ENCODE assay signal across 11 mouse cellular contexts in the genomic region with DNA sequence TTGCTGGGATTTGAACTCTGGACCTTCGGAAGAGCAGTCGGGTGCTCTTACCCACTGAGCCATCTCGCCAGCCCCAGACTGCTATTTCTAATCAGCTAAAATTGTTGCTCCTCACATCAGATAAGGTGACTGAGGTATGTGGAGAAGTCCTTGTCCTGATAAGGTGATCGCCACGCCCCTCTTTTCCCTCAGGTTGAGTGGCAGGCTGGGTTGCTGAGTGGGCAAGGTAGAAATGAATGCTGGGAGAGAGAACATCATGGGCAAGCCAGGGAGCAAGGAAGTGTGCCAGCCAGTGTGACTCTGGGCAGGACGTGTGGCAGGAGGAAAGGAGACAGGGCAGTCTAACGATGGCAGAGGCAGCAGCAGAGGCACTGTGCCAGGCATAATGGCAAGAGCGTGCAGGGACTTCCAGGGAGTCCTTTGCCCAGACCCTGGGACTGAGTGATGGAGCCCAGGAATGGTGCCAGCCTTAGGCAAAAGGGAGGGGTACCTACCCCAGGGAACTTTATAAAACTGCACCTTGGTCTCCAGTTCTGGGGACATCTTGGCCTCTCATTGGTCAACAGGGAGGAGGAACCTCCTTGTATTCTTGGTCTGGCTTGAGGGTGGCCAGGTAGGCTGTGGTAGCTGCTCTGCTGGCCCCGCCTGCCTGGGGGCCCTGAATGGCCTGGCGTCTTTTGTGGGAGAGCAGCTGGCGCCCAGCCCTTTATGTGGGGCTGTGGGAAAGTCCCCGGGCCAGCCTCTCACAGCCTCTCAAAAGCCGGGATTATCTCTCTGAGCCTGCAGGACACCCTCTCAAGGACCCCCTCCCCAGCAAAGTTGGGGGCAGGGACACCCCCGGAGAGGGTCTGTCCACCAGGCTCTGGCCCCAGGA. TPM values are rescaled to one million over a fixed set of nuclear protein-coding genes. Genes with fewer than 3 reads are reported as not detected.
DNase-seq lines count a peak whose midpoint lies in the region; ATAC-seq and TF ChIP-seq lines count a peak whose summit lies in the region.
"Had no signal": no experiment of that assay in that cellular context is flagged by ENCODE, and none has a peak within 500 bp of the region (broad histone marks: within the 10 kb centered on the region; RNA-seq: fewer than 3 reads in every experiment).

No protein-coding gene starts in this region.

- H3K36me3 ChIP-seq in heart, embryonic 11.5 days (ENCODE audit: control insufficient read depth, insufficient read depth, low read length): no peaks in the 10 kb centered on the region
- H3K36me3 ChIP-seq in forebrain, embryonic 11.5 days (ENCODE audit: control insufficient read depth, insufficient read depth, low read length): no peaks in the 10 kb centered on the region
- H3K36me3 ChIP-seq in neural tube, embryonic 12.5 days: no peaks in the 10 kb centered on the region
- no peaks in the 10 kb centered on the region for H3K36me3 ChIP-seq in kidney, adult 2 months (ENCODE audit: control insufficient read depth, insufficient read depth, low read length)

- DNase-seq in heart, adult 11 months: peak; percentile 92
- DNase-seq in forebrain, embryonic 11.5 days (ENCODE audit: low spot score): peak; percentile 84
- peak; percentile 40 to 68 for DNase-seq in layer of hippocampus, postnatal 36 days
- no peak for DNase-seq in ovary, postnatal 14 days (ENCODE audit: low spot score)
- no peak for DNase-seq in kidney, adult 2 months
- DNase-seq in kidney, adult 11 months: no peak
- DNase-seq: thymus, postnatal 14 days had no signal

- no peak overlapping the region for H3K4me3 ChIP-seq in heart, embryonic 11.5 days (ENCODE audit: low read depth, low read length)
- H3K4me3 ChIP-seq in forebrain, embryonic 11.5 days (ENCODE audit: low read depth, low read length): no peak overlapping the region
- H3K4me3 ChIP-seq in neural tube, embryonic 12.5 days: no peak overlapping the region
- no peak overlapping the region for H3K4me3 ChIP-seq in kidney, adult 2 months (ENCODE audit: insufficient read depth, low read depth, low read length)

- WGBS in heart, embryonic 11.5 days (ENCODE audit: insufficient replicate concordance): 52% methylated on average over 14 of the region's 14 CpGs
- WGBS in forebrain, embryonic 11.5 days: 33% methylated on average over 14 of the region's 14 CpGs
- WGBS in neural tube, embryonic 12.5 days: 42% methylated on average over 14 of the region's 14 CpGs
- WGBS in kidney, adult 2 months: 43% methylated on average over 14 of the region's 14 CpGs

- no peak overlapping the region for H3K27ac ChIP-seq in heart, embryonic 11.5 days (ENCODE audit: low read depth, low read length)
- peak overlapping the region; percentile 93 for H3K27ac ChIP-seq in forebrain, embryonic 11.5 days (ENCODE audit: low read depth, low read length)
- H3K27ac ChIP-seq in neural tube, embryonic 12.5 days: peak overlapping the region; percentile 77
- H3K27ac ChIP-seq in kidney, adult 2 months (ENCODE audit: insufficient read depth, low read depth, low read length): no peak overlapping the region

- H3K4me1 ChIP-seq in heart, embryonic 11.5 days (ENCODE audit: control insufficient read depth, insufficient read depth, low read length): peaks cover 5% of the 10 kb centered on the region; the same call in 1 of the 2 replicates
- H3K4me1 ChIP-seq in forebrain, embryonic 11.5 days (replicated peaks; ENCODE audit: control insufficient read depth, insufficient read depth, low read length): peaks cover 46% of the 10 kb centered on the region
- peaks cover 56% of the 10 kb centered on the region for H3K4me1 ChIP-seq in neural tube, embryonic 12.5 days
- no peaks in the 10 kb centered on the region for H3K4me1 ChIP-seq in kidney, adult 2 months (ENCODE audit: control insufficient read depth, insufficient read depth, low read length)

- TF ChIP-seq POLR2A in kidney, adult 2 months (IDR thresholded peaks at IDR 0.05; ENCODE audit: low read depth, low read length): no peak

- H3K9ac ChIP-seq in heart, embryonic 11.5 days (ENCODE audit: low read depth, low read length): no peak overlapping the region
- H3K9ac ChIP-seq in forebrain, embryonic 11.5 days (ENCODE audit: low read length): peak overlapping the region; percentile 5; the same call in 1 of the 2 replicates
- H3K9ac ChIP-seq in neural tube, embryonic 12.5 days: no peak overlapping the region

- peaks cover 50% of the 10 kb centered on the region for H3K27me3 ChIP-seq in heart, embryonic 11.5 days (ENCODE audit: control insufficient read depth, insufficient read depth, low read length)
- H3K27me3 ChIP-seq in forebrain, embryonic 11.5 days (ENCODE audit: control insufficient read depth, insufficient read depth, low read length): peaks cover 5% of the 10 kb centered on the region
- H3K27me3 ChIP-seq in neural tube, embryonic 12.5 days (replicated peaks): peaks cover 15% of the 10 kb centered on the region; the same call in 1 of the 2 replicates
- no peaks in the 10 kb centered on the region; the same call in 1 of the 2 replicates for H3K27me3 ChIP-seq in kidney, adult 2 months (replicated peaks; ENCODE audit: control insufficient read depth, insufficient read depth, low read length)

- H3K4me2 ChIP-seq in heart, embryonic 11.5 days: no peak overlapping the region
- H3K4me2 ChIP-seq in forebrain, embryonic 11.5 days (ENCODE audit: low read depth, low read length, severe bottlenecking): peak overlapping the region; percentile 40
- H3K4me2 ChIP-seq in neural tube, embryonic 12.5 days (replicated peaks): peak overlapping the region; percentile 42

- ATAC-seq in heart, embryonic 11.5 days (replicated peaks; ENCODE audit: insufficient number of reproducible peaks, low FRiP score, low TSS enrichment): no peak
- peak; percentile 55 for ATAC-seq in forebrain, embryonic 11.5 days (replicated peaks; ENCODE audit: low FRiP score)
- peak; percentile 51 for ATAC-seq in neural tube, embryonic 12.5 days (ENCODE audit: low FRiP score, low read depth)

- H3K9me3 ChIP-seq in heart, embryonic 11.5 days (replicated peaks; ENCODE audit: control insufficient read depth, low read length): no peaks in the 10 kb centered on the region
- no peaks in the 10 kb centered on the region for H3K9me3 ChIP-seq in forebrain, embryonic 11.5 days (ENCODE audit: control insufficient read depth, low read length)
- no peaks in the 10 kb centered on the region for H3K9me3 ChIP-seq in neural tube, embryonic 12.5 days

- no peak for TF ChIP-seq CTCF in kidney, adult 2 months (conservative IDR thresholded peaks at IDR 0.05; ENCODE audit: insufficient read depth, insufficient read length, low read depth, low read length)

RNA-seq across cellular contexts. Expression of a gene that starts 12.4 kb away (rescaled TPM):
- 0.56 TPM in 1 of 2 replicates, not detected in the other for polyA plus RNA-seq in heart, embryonic 11.5 days (2014; fragmentation: Nextera tagmentation; extraction: Ambion mirVana)
- polyA plus RNA-seq in forebrain, embryonic 11.5 days (2014; fragmentation: Nextera tagmentation; extraction: Ambion mirVana): 313 and 318 TPM in 2 replicates
- 10 to 100 TPM; 17.6 to 28.1 TPM for total RNA-seq in layer of hippocampus, postnatal 36 days (2021)
- 396 and 412 TPM in 2 replicates for polyA plus RNA-seq in neural tube, embryonic 12.5 days (2016; fragmentation: Nextera tagmentation; extraction: Ambion mirVana)
- not detected in 2 replicates for polyA plus RNA-seq in kidney, adult 2 months (2012; rRNA removed)
- total RNA-seq: adrenal gland, adult 18-20 months had no signal
- polyA plus RNA-seq: heart, postnatal 0 days had no signal

RNA-seq across cellular contexts. Expression of a gene that starts 15.6 kb away (rescaled TPM):
- 40.6 and 45.0 TPM in 2 replicates for polyA plus RNA-seq in heart, embryonic 11.5 days (2014; fragmentation: Nextera tagmentation; extraction: Ambion mirVana)
- 43.1 and 49.1 TPM in 2 replicates for polyA plus RNA-seq in forebrain, embryonic 11.5 days (2014; fragmentation: Nextera tagmentation; extraction: Ambion mirVana)
- 10 to 100 TPM; 40.6 to 40.8 TPM for total RNA-seq in layer of hippocampus, postnatal 36 days (2021)
- polyA plus RNA-seq in neural tube, embryonic 12.5 days (2016; fragmentation: Nextera tagmentation; extraction: Ambion mirVana): 41.2 and 46.3 TPM in 2 replicates
- polyA plus RNA-seq in kidney, adult 2 months (2012; rRNA removed): 37.5 and 41.5 TPM in 2 replicates

RNA-seq across cellular contexts. Expression of a gene that starts 19.9 kb away (rescaled TPM):
- 3.0 and 4.4 TPM in 2 replicates for polyA plus RNA-seq in heart, embryonic 11.5 days (2014; fragmentation: Nextera tagmentation; extraction: Ambion mirVana)
- polyA plus RNA-seq in forebrain, embryonic 11.5 days (2014; fragmentation: Nextera tagmentation; extraction: Ambion mirVana): 0.61 and 1.4 TPM in 2 replicates
- total RNA-seq in layer of hippocampus, postnatal 36 days (2021): 1 to 10 TPM in 1 of 2 experiments, under 1 TPM in 1; 0.60 to 1.1 TPM
- 0.34 and 1.2 TPM in 2 replicates for polyA plus RNA-seq in neural tube, embryonic 12.5 days (2016; fragmentation: Nextera tagmentation; extraction: Ambion mirVana)
- 12.1 and 19.4 TPM in 2 replicates for polyA plus RNA-seq in kidney, adult 2 months (2012; rRNA removed)

RNA-seq across cellular contexts. Expression of a gene that starts 49.4 kb away (rescaled TPM):
- polyA plus RNA-seq in heart, embryonic 11.5 days (2014; fragmentation: Nextera tagmentation; extraction: Ambion mirVana): 26.4 and 29.6 TPM in 2 replicates
- 29.4 and 32.0 TPM in 2 replicates for polyA plus RNA-seq in forebrain, embryonic 11.5 days (2014; fragmentation: Nextera tagmentation; extraction: Ambion mirVana)
- total RNA-seq in layer of hippocampus, postnatal 36 days (2021): 10 to 100 TPM; 40.4 to 45.9 TPM
- polyA plus RNA-seq in neural tube, embryonic 12.5 days (2016; fragmentation: Nextera tagmentation; extraction: Ambion mirVana): 36.1 and 40.4 TPM in 2 replicates
- 74.0 and 92.4 TPM in 2 replicates for polyA plus RNA-seq in kidney, adult 2 months (2012; rRNA removed)

Comparison
In these comparisons a context has a peak if more than half of its experiments do, and no peak if none do; other contexts are left out.
1. DNase-seq: peak in heart, adult 11 months (single experiment), forebrain, embryonic 11.5 days (single experiment) and layer of hippocampus, postnatal 36 days (2 of 2); none in ovary, postnatal 14 days (single experiment), kidney, adult 2 months (single experiment) and kidney, adult 11 months (single experiment).
2. H3K27ac ChIP-seq: peak in forebrain, embryonic 11.5 days (single experiment) and neural tube, embryonic 12.5 days (single experiment); none in heart, embryonic 11.5 days (single experiment) and kidney, adult 2 months (single experiment).
3. RNA of a gene that starts 12.4 kb away (polyA plus RNA-seq): 396 to 412 TPM in neural tube, embryonic 12.5 days and 313 to 318 TPM in forebrain, embryonic 11.5 days; 0.56 TPM in heart, embryonic 11.5 days and not detected in kidney, adult 2 months; every median in the first group is over 100 times any median in the second.